Mouse (Mus musculus) B cell, adult (primary cell): ENCODE measurements around the gene Rtl4. TPM values are rescaled to one million over a fixed set of nuclear protein-coding genes. Genes with fewer than 3 reads are reported as not detected.

Experiments
- total RNA-seq: library from RNA; stranded (reverse); gene quantifications from 4 replicates; pipeline ENCODE4 v1.2.4, GENCODE M21; 2023; ENCODE audit not compliant: inconsistent age

Rtl4 gene
- total RNA-seq = not detected in 4 replicates

GRCm38 (mm10) chrX:144688207-144689118 is at the start of gene Rtl4:
Gene Rtl4, plus strand, starts transcription at chrX:144688907.

GRCm38 (mm10) chrX:144688142-144688206 is 733 bp upstream of the Rtl4 start, which contains the start of gene Trpc5:
Gene Trpc5, minus strand, starts transcription at chrX:144688180.

Other genes with a start within 250 kb of the Rtl4 start
- not detected in 4 replicates for gene Trpc5os, start 232.3 kb upstream of the Rtl4 start, total RNA-seq
- not detected in 4 replicates for gene Trpc5, start 727 bp upstream of the Rtl4 start, total RNA-seq